Comparison of ENCODE assay signal across 23 mouse cellular contexts in the genomic region with DNA sequence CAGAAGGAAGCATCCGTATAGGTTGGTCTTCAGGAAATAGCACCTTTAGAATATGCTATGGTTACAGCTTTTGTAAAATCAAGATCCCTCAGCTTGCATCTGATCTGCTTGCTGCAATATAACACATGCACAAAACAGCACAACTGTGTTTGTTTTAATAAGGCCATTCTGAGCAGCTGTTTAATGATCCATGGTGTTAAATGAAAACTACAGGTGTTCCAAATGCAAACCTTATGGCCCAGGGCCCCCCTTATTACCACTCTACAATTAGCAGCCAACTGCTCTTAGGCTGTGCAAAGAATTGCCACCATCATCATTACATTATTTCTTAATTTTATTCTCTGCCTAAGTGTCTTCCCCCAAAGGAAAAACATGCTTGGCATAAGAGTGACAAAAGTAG.
A peak's percentile ranks its signal among the peaks of the same experiment; 100 is the strongest.
DNase-seq lines count a peak whose midpoint lies in the region; ATAC-seq lines count a peak whose summit lies in the region.
"Had no signal": no experiment of that assay in that cellular context is flagged by ENCODE, and none has a peak within 500 bp of the region (broad histone marks: within the 10 kb centered on the region; RNA-seq: fewer than 3 reads in every experiment).

No protein-coding gene starts in this region.

- ATAC-seq in hindbrain, embryonic 14.5 days (ENCODE audit: low FRiP score), result peak; percentile 48; the same call in 1 of the 2 replicates
- ATAC-seq in hindbrain, embryonic 13.5 days (ENCODE audit: low FRiP score), result no peak
- ATAC-seq in neural tube, embryonic 14.5 days (ENCODE audit: low read depth), result peak; percentile 41; the same call in 1 of the 2 replicates
- ATAC-seq in limb, embryonic 12.5 days (ENCODE audit: insufficient number of reproducible peaks, insufficient read depth, low FRiP score, low TSS enrichment, low read depth), result peak; percentile 59; the same call in 1 of the 2 replicates
- ATAC-seq: forebrain, embryonic 15.5 days; inflammation-experienced regulatory T-cells, adult 6 months; intestine, embryonic 16.5 days; Patski had no signal

- no peak for DNase-seq in hindbrain, embryonic 14.5 days (ENCODE audit: low spot score)
- no peak for DNase-seq in neural tube, embryonic 10.5 days (ENCODE audit: extremely low spot score, low spot score)
- no peak for DNase-seq in cerebellum, postnatal 10 days
- no peak for DNase-seq in adrenal gland, postnatal 10 days
- DNase-seq: adrenal gland, postnatal 14 days; B cell, adult 2 months; cerebellum, adult 11-12 months; cerebellum, adult 8-10 months; cerebellum, postnatal 14 days; gastrocnemius, postnatal 10 days; gastrocnemius, postnatal 36 days; heart, adult 2 months had no signal

- H3K9ac ChIP-seq in hindbrain, embryonic 14.5 days, result no peak overlapping the region
- no peak overlapping the region for H3K9ac ChIP-seq in hindbrain, embryonic 13.5 days
- no peak overlapping the region for H3K9ac ChIP-seq in neural tube, embryonic 14.5 days (replicated peaks; ENCODE audit: low read depth, low read length)
- no peak overlapping the region for H3K9ac ChIP-seq in limb, embryonic 12.5 days (replicated peaks)
- H3K9ac ChIP-seq: forebrain, embryonic 15.5 days; hindbrain, embryonic 15.5 days had no signal

- no peak overlapping the region for H3K4me3 ChIP-seq in hindbrain, embryonic 14.5 days (replicated peaks; ENCODE audit: low read length)
- H3K4me3 ChIP-seq in hindbrain, embryonic 13.5 days, result no peak overlapping the region
- no peak overlapping the region for H3K4me3 ChIP-seq in neural tube, embryonic 14.5 days (ENCODE audit: low read depth, low read length)
- H3K4me3 ChIP-seq in limb, embryonic 12.5 days (replicated peaks), result no peak overlapping the region
- H3K4me3 ChIP-seq: forebrain, embryonic 15.5 days; heart, adult 2 months; heart, embryonic 10.5 days; hindbrain, embryonic 15.5 days had no signal

- H3K27me3 ChIP-seq in hindbrain, embryonic 14.5 days (ENCODE audit: control insufficient read depth, insufficient read depth, low read length), result no peaks in the 10 kb centered on the region
- no peaks in the 10 kb centered on the region for H3K27me3 ChIP-seq in hindbrain, embryonic 13.5 days
- H3K27me3 ChIP-seq in neural tube, embryonic 14.5 days (ENCODE audit: control insufficient read depth, insufficient read depth, low read length), result no peaks in the 10 kb centered on the region
- no peaks in the 10 kb centered on the region for H3K27me3 ChIP-seq in limb, embryonic 12.5 days
- H3K27me3 ChIP-seq: CH12.LX; forebrain, embryonic 15.5 days; hindbrain, embryonic 15.5 days had no signal

- no peak overlapping the region for H3K4me2 ChIP-seq in hindbrain, embryonic 14.5 days (replicated peaks)
- no peak overlapping the region for H3K4me2 ChIP-seq in hindbrain, embryonic 13.5 days
- no peak overlapping the region for H3K4me2 ChIP-seq in neural tube, embryonic 14.5 days (ENCODE audit: low read depth, low read length)
- H3K4me2 ChIP-seq in limb, embryonic 12.5 days, result no peak overlapping the region
- H3K4me2 ChIP-seq: forebrain, embryonic 15.5 days; hindbrain, embryonic 15.5 days had no signal

- H3K36me3 ChIP-seq in hindbrain, embryonic 14.5 days (replicated peaks; ENCODE audit: control insufficient read depth, insufficient read depth), result no peaks in the 10 kb centered on the region
- H3K36me3 ChIP-seq in hindbrain, embryonic 13.5 days, result no peaks in the 10 kb centered on the region
- H3K36me3 ChIP-seq in neural tube, embryonic 14.5 days (ENCODE audit: control insufficient read depth, insufficient read depth, low read length), result no peaks in the 10 kb centered on the region
- H3K36me3 ChIP-seq in limb, embryonic 12.5 days, result no peaks in the 10 kb centered on the region
- H3K36me3 ChIP-seq: forebrain, embryonic 15.5 days; G1E; heart, embryonic 10.5 days; hindbrain, embryonic 15.5 days had no signal

- H3K4me1 ChIP-seq in hindbrain, embryonic 14.5 days (replicated peaks; ENCODE audit: control insufficient read depth, insufficient read depth, low read length), result no peaks in the 10 kb centered on the region
- H3K4me1 ChIP-seq in hindbrain, embryonic 13.5 days (replicated peaks), result no peaks in the 10 kb centered on the region
- no peaks in the 10 kb centered on the region for H3K4me1 ChIP-seq in neural tube, embryonic 14.5 days (ENCODE audit: control insufficient read depth, insufficient read depth, low read length)
- no peaks in the 10 kb centered on the region for H3K4me1 ChIP-seq in limb, embryonic 12.5 days (replicated peaks)
- H3K4me1 ChIP-seq: forebrain, embryonic 15.5 days; heart, embryonic 10.5 days; hindbrain, embryonic 15.5 days had no signal

- H3K27ac ChIP-seq in hindbrain, embryonic 14.5 days, result no peak overlapping the region
- no peak overlapping the region for H3K27ac ChIP-seq in hindbrain, embryonic 13.5 days
- no peak overlapping the region for H3K27ac ChIP-seq in neural tube, embryonic 14.5 days (ENCODE audit: low read depth, low read length)
- H3K27ac ChIP-seq in limb, embryonic 12.5 days, result no peak overlapping the region
- H3K27ac ChIP-seq: forebrain, embryonic 15.5 days; heart, adult 2 months; heart, embryonic 10.5 days; hindbrain, embryonic 15.5 days had no signal

- H3K9me3 ChIP-seq in hindbrain, embryonic 14.5 days (ENCODE audit: control insufficient read depth, low read length), result no peaks in the 10 kb centered on the region
- no peaks in the 10 kb centered on the region for H3K9me3 ChIP-seq in hindbrain, embryonic 13.5 days
- H3K9me3 ChIP-seq in neural tube, embryonic 14.5 days (ENCODE audit: control insufficient read depth, low read length), result no peaks in the 10 kb centered on the region
- H3K9me3 ChIP-seq in limb, embryonic 12.5 days, result no peaks in the 10 kb centered on the region
- H3K9me3 ChIP-seq: forebrain, embryonic 15.5 days; G1E; heart, embryonic 10.5 days; hindbrain, embryonic 15.5 days had no signal

- 73% methylated on average over 1 of the region's 1 CpGs for WGBS in hindbrain, embryonic 14.5 days
- 88% methylated on average over 1 of the region's 1 CpGs for WGBS in hindbrain, embryonic 13.5 days
- 56% methylated on average over 1 of the region's 1 CpGs for WGBS in neural tube, embryonic 14.5 days
- WGBS in limb, embryonic 12.5 days, result 33% methylated on average over 1 of the region's 1 CpGs
